Mouse (Mus musculus): ENCODE results near the gene Naa11. TPM values are rescaled to one million over a fixed set of nuclear protein-coding genes. Genes with fewer than 3 reads are reported as not detected.

Naa11 gene
- 0.29 TPM for polyA plus RNA-seq (2017; shearing (Covaris generic))

GRCm38 (mm10) chr5:97392160-97392559, at the start of gene Naa11:
TSS of gene Naa11 (minus strand) at chr5:97392379.

Other genes starting within 250 kb of the Naa11 start
- 0.21 TPM for gene Gk2, start 64.6 kb upstream of the Naa11 start, polyA plus RNA-seq (2017; shearing (Covaris generic))

All from effector memory CD4-positive, alpha-beta T cell, adult 7 months (primary cell).